Mouse (Mus musculus) liver, adult 2 months (tissue): ENCODE data around the gene Rragd.

Source experiments
- CTCF ChIP-seq: fragments of 200-500 bp; IDR thresholded peaks from 2 replicates; pipeline ENCODE4 v1.5.1; 2011; ENCODE audit warnings: low read depth, low read length, control low read depth
- POLR2A ChIP-seq: fragments of 200-500 bp; IDR thresholded peaks from 2 replicates; pipeline ENCODE4 v1.6.1; 2011; ENCODE audit warnings: low read length, control low read depth; ENCODE audit not compliant: insufficient read depth; ENCODE audit errors: extremely low read depth

DNA sequence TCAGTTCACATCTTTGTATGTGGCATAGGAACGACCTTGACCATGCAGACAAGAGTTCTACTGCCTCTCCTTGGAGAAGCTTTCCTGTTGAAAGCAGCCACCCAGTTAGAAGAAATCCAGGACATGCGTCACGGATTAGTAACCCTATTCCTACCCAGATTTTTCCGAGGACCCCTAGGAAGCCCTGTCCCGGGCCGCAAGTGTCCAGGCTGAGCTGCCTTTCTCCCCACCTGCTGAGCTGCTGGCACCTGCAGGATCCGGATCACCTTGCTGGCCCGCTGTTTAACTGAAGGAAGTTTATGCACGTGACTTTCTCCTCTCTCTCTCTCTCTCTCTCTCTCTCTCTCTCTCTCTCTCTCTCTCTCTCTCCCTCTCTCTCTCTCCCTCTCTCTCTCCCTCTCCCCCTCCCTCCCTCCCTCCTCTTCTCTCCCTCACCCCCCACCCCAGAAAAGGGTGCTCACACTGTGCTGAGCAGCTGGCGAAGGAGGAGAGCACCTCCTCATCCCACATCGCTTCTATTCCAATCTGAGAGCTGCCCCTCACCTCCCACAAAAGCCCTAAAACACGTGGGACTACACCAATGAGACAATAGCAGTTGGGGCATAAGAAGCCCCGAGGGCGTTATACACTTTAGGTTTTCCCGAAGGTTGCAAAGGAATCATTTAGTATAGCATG, 659 bp upstream of the Rragd start:
- TF ChIP-seq CTCF (no peak), POLR2A (no peak)
